Mouse (Mus musculus) midbrain, embryonic 11.5 days (tissue): Measurements from ENCODE around the gene Neil3. TPM values are rescaled to one million over a fixed set of nuclear protein-coding genes. Genes with fewer than 3 reads are reported as not detected.

ENCODE experiments used
- ATAC-seq: fragments of 200-750 bp; cut with Nextera tagmentation; 2 replicates; pipeline ENCODE4 v1.8.0; 2017; ENCODE audit warnings: moderate TSS enrichment, moderate library complexity; ENCODE audit not compliant: low FRiP score
- DNase-seq: peaks from one replicate; pipeline ENCODE4 v3.0.0; 2015; ENCODE audit warnings: low spot score; ENCODE audit errors: missing footprints
- H3K27ac ChIP-seq: fragments of 300-500 bp; sonication (generic); 2 replicates; pipeline ENCODE4 v1.5.1; 2014; ENCODE audit warnings: low read depth, low read length
- H3K27me3 ChIP-seq: fragments of 300-500 bp; sonication (generic); 2 replicates; pipeline ENCODE4 v1.6.1; 2014; ENCODE audit warnings: mild to moderate bottlenecking, low read length, moderate library complexity, mixed read lengths; ENCODE audit not compliant: control insufficient read depth, insufficient read depth
- H3K36me3 ChIP-seq: fragments of 300-500 bp; sonication (generic); 2 replicates; pipeline ENCODE4 v1.6.1; 2014; ENCODE audit warnings: mild to moderate bottlenecking, low read length, moderate library complexity, mixed read lengths; ENCODE audit not compliant: control insufficient read depth, insufficient read depth
- H3K4me1 ChIP-seq: fragments of 300-500 bp; sonication (generic); 2 replicates; pipeline ENCODE4 v1.6.1; 2014; ENCODE audit warnings: low read length; ENCODE audit not compliant: control insufficient read depth, insufficient read depth
- H3K4me2 ChIP-seq: fragments of 300-500 bp; sonication (generic); 2 replicates; pipeline ENCODE4 v1.6.1; 2014; ENCODE audit warnings: mild to moderate bottlenecking, moderate library complexity
- H3K4me3 ChIP-seq: fragments of 300-500 bp; sonication (generic); 2 replicates; pipeline ENCODE4 v1.5.1; 2014; ENCODE audit warnings: low read depth, low read length
- H3K9ac ChIP-seq: fragments of 300-500 bp; sonication (generic); 2 replicates; pipeline ENCODE4 v1.6.1; 2014; ENCODE audit warnings: low read length
- H3K9me3 ChIP-seq: fragments of 300-500 bp; sonication (generic); 2 replicates; pipeline ENCODE4 v1.6.1; 2016; ENCODE audit warnings: low read length; ENCODE audit not compliant: control insufficient read depth
- WGBS: fragments of 180-500 bp; shearing (Covaris S2); extraction: QIAGEN DNeasy Blood & Tissue Kit; methylation state at CpG from one replicate; pipeline ENCODE4 v1.1.7; 2014; 5-methylcytosine and 5-hydroxymethylcytosine counted together
- polyA plus RNA-seq: library from polyadenylated mRNA; unstranded; fragments of >200 nt; fragmentation: Nextera tagmentation; extraction: Ambion mirVana; gene quantifications from 2 replicates; pipeline ENCODE4 v1.2.1, GENCODE M21; 2014

The Neil3 gene
- 25.5 and 27.5 TPM in 2 replicates for polyA plus RNA-seq

DNA sequence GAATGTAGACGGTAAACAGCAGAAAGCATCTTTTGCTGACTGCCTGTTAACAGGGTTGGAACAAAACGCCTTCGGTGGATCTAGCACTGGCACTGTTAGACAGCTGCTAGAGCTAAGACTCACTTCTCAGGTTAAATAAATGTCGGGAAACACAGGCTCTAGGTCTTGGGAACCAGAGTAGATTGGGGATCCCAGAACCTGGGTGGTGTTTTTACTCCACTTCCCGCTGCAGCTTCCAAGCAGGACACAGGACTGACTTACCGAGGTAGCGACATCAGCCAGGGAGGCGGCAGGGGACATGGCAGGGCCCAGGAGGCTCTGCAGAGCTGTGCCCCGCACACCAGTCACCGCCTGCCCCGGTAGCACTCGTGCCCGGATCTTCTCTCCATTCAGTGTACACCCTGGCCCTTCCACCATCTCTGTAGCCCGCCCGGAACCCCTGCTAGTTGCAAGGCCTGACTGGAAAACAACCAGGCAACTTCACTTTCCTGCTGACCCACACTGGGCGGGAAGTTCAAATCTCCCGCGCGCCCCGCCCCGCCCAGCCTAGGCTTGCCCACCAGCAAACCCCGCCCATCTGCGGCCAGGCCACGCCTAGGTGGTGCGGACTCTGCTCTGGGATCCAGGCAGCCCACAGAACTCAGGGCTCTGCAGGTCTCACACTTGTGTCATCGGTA is at the start of gene Neil3:
Gene Neil3, minus strand, starts transcription at position 571 of the 677 bp plus-strand sequence.
- H3K4me3 ChIP-seq: peak within 1 kb of the TSS; percentile 59
- peak; percentile 99 for ATAC-seq

GRCm38 (mm10) chr8:53680846-53681245 is 42.0 kb upstream of the Neil3 start:
- H3K27me3 ChIP-seq: no peaks in the 10 kb centered on the region
- 20% methylated on average over 12 of the region's 12 CpGs for WGBS
- H3K4me1 ChIP-seq: no peaks in the 10 kb centered on the region
- no peak overlapping the region for H3K9ac ChIP-seq
- DNase-seq: peak; percentile 90
- no peaks in the 10 kb centered on the region for H3K36me3 ChIP-seq
- H3K27ac ChIP-seq: no peak overlapping the region
- H3K9me3 ChIP-seq: no peaks in the 10 kb centered on the region
- no peak overlapping the region for H3K4me3 ChIP-seq
- no peak overlapping the region for H3K4me2 ChIP-seq
- ATAC-seq: peak; percentile 90

More for the DNA sequence above, at the start of gene Neil3:
- peak within 1 kb of the TSS; percentile 69 for H3K9ac ChIP-seq
- H3K36me3 ChIP-seq: no peaks in the 10 kb centered on the region
- H3K27ac ChIP-seq: no peak within 1 kb of the TSS
- peaks cover 9% of the 10 kb centered on the region for H3K4me1 ChIP-seq
- DNase-seq: peak; percentile 98
- no peaks in the 10 kb centered on the region for H3K9me3 ChIP-seq
- H3K4me2 ChIP-seq: peak within 1 kb of the TSS; percentile 65
- under 1% methylated on average over 26 of the region's 26 CpGs for WGBS
- no peaks in the 10 kb centered on the region for H3K27me3 ChIP-seq

DNA sequence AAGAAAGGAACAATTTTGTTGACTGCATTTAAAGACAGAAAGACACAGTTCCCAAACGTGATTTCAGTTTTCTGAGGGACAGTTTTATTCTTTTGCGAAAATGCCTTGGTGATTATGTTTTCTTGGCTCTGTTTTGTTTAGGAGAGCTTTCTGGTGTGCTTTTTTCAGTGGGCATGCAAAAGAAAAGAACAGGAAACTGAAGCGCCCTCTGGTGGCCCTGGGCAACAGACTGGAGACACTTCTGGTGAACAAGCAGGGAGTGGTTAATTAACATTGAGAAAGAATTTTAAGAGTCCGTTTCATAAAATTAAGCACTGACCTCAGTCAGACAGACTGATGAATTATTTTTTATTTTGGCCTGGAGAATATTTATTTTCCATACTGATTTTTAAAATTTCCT is 25.1 kb upstream of the Neil3 start:
- Histone ChIP-seq H3K27me3 (no peaks in the 10 kb centered on the region), H3K36me3 (no peaks in the 10 kb centered on the region), H3K4me2 (no peak overlapping the region), H3K4me3 (no peak overlapping the region), H3K9ac (no peak overlapping the region), H3K27ac (no peak overlapping the region), H3K9me3 (no peaks in the 10 kb centered on the region), H3K4me1 (no peaks in the 10 kb centered on the region)
- no peak for ATAC-seq
- DNase-seq: peak; percentile 85
- 40% methylated on average over 4 of the region's 4 CpGs for WGBS

DNA sequence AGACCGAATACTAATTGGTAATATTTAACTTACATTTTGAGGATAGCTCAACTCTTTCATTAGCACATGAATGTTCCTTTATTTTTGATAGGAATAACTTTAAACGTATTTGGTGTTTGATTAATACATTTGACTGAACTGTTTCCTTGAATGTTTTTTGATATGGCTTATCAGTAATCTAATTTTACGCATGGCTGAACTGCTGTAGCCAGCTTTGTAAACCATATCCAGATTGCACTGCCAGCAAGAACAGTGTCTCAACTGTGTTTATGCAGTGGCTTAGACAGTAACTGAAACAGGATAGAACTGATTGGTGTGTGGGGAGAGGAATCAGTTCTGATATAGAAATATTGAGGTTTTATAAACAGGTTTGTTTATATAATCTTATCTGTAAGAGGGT is 22.6 kb upstream of the Neil3 start:
- Histone ChIP-seq H3K4me3 (no peak overlapping the region), H3K4me2 (no peak overlapping the region), H3K4me1 (no peaks in the 10 kb centered on the region), H3K9ac (no peak overlapping the region), H3K27ac (no peak overlapping the region), H3K9me3 (no peaks in the 10 kb centered on the region), H3K27me3 (no peaks in the 10 kb centered on the region), H3K36me3 (no peaks in the 10 kb centered on the region)
- no peak for ATAC-seq
- DNase-seq: no peak
- WGBS: 78% methylated on average over 3 of the region's 3 CpGs

GRCm38 (mm10) chr8:53630618-53631017 is 8.2 kb downstream of the Neil3 start:
- H3K4me3 ChIP-seq: no peak overlapping the region
- H3K4me2 ChIP-seq: no peak overlapping the region
- no peaks in the 10 kb centered on the region for H3K9me3 ChIP-seq
- 92% methylated on average over 4 of the region's 4 CpGs for WGBS
- no peak for DNase-seq
- H3K4me1 ChIP-seq: no peaks in the 10 kb centered on the region
- no peaks in the 10 kb centered on the region for H3K36me3 ChIP-seq
- no peak overlapping the region for H3K9ac ChIP-seq
- no peak for ATAC-seq
- no peak overlapping the region for H3K27ac ChIP-seq
- no peaks in the 10 kb centered on the region for H3K27me3 ChIP-seq

DNA sequence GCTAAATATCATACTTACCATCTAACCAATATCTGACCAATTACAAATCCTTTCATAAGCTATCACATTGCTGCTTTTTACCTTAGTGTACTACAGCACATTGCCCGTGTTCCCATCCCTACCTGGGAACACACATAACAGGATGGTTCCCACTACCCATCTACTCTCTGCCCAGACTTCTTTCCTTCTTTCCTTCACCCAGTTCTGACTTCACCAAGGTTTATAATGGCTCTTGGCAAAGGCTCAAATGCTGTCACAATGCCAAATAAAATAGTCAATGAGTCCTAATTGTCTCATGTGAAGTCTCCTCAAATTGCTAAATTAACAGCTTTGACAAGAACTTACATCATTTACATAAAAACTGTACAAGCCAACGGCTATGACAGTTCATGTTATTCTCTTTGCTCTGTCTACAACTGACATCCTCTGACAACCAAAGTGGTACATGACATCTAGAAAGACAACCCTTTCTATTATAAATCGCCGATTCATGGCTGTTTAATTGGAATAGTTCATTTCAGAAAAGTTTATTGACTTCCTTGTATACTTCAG is 9.9 kb downstream of the Neil3 start:
- no peaks in the 10 kb centered on the region for H3K27me3 ChIP-seq
- H3K4me1 ChIP-seq: no peaks in the 10 kb centered on the region
- 93% methylated on average over 4 of the region's 4 CpGs for WGBS

GRCm38 (mm10) chr8:53623425-53623824 is 15.4 kb downstream of the Neil3 start:
- no peaks in the 10 kb centered on the region for H3K9me3 ChIP-seq
- H3K4me1 ChIP-seq: no peaks in the 10 kb centered on the region
- no peak overlapping the region for H3K27ac ChIP-seq
- DNase-seq: peak; percentile 66
- H3K36me3 ChIP-seq: no peaks in the 10 kb centered on the region
- H3K4me3 ChIP-seq: no peak overlapping the region
- H3K27me3 ChIP-seq: no peaks in the 10 kb centered on the region
- H3K4me2 ChIP-seq: no peak overlapping the region
- no peak for ATAC-seq
- H3K9ac ChIP-seq: no peak overlapping the region
- WGBS: 88% methylated on average over 3 of the region's 3 CpGs

More for the DNA sequence above, 9.9 kb downstream of the Neil3 start:
- no peak for ATAC-seq
- Histone ChIP-seq H3K9me3 (no peaks in the 10 kb centered on the region), H3K36me3 (no peaks in the 10 kb centered on the region), H3K4me3 (no peak overlapping the region), H3K4me2 (no peak overlapping the region), H3K27ac (no peak overlapping the region), H3K9ac (no peak overlapping the region)
- DNase-seq: no peak

GRCm38 (mm10) chr8:53619196-53619595 is 19.7 kb downstream of the Neil3 start:
- Histone ChIP-seq H3K4me3 (no peak overlapping the region), H3K27ac (no peak overlapping the region), H3K9ac (no peak overlapping the region), H3K36me3 (no peaks in the 10 kb centered on the region), H3K9me3 (no peaks in the 10 kb centered on the region), H3K4me1 (no peaks in the 10 kb centered on the region), H3K27me3 (no peaks in the 10 kb centered on the region), H3K4me2 (no peak overlapping the region)
- 91% methylated on average over 3 of the region's 3 CpGs for WGBS
- no peak for ATAC-seq
- peak; percentile 10 for DNase-seq

- WGBS: 86% methylated on average over 8 of the region's 8 CpGs
- no peak for ATAC-seq
- H3K9me3 ChIP-seq: no peaks in the 10 kb centered on the region
- no peak for DNase-seq
- H3K4me2 ChIP-seq: no peak overlapping the region
- no peak overlapping the region for H3K9ac ChIP-seq
- H3K4me1 ChIP-seq: no peaks in the 10 kb centered on the region
- no peak overlapping the region for H3K4me3 ChIP-seq
- H3K27me3 ChIP-seq: no peaks in the 10 kb centered on the region
- no peak overlapping the region for H3K27ac ChIP-seq
- no peaks in the 10 kb centered on the region for H3K36me3 ChIP-seq
Measured at GRCm38 (mm10) chr8:53614288-53614646, 24.6 kb downstream of the Neil3 start.
